ENCODE assay signal across 17 mouse cellular contexts in genomic region chr1:180021463-180022296, GRCm38 (mm10).
A peak's percentile ranks its signal among the peaks of the same experiment; 100 is the strongest.
DNase-seq lines count a peak whose midpoint lies in the region; ATAC-seq and TF ChIP-seq lines count a peak whose summit lies in the region.
"Had no signal": no experiment of that assay in that cellular context is flagged by ENCODE, and none has a peak within 500 bp of the region (broad histone marks: within the 10 kb centered on the region; RNA-seq: fewer than 3 reads in every experiment).

No protein-coding gene starts in this region.

- peak; percentile 83 for ATAC-seq in hindbrain, postnatal 0 days
- no peak for ATAC-seq in hindbrain, embryonic 13.5 days (ENCODE audit: low FRiP score)
- ATAC-seq: liver, postnatal 0 days had no signal

- no peak overlapping the region for H3K4me3 ChIP-seq in hindbrain, postnatal 0 days (ENCODE audit: low read length)
- no peak overlapping the region for H3K4me3 ChIP-seq in hindbrain, embryonic 13.5 days
- H3K4me3 ChIP-seq: erythroblast, embryonic 14.5 days; heart, embryonic 10.5 days; hindbrain, embryonic 10.5 days; neural tube, embryonic 13.5 days had no signal

- H3K36me3 ChIP-seq in hindbrain, postnatal 0 days (ENCODE audit: insufficient read depth, low read length), result no peaks in the 10 kb centered on the region
- H3K36me3 ChIP-seq in hindbrain, embryonic 13.5 days, result no peaks in the 10 kb centered on the region
- H3K36me3 ChIP-seq: heart, embryonic 10.5 days; hindbrain, embryonic 10.5 days; neural tube, embryonic 13.5 days had no signal

- peaks cover 7% of the 10 kb centered on the region; the same call in 1 of the 2 replicates for H3K4me1 ChIP-seq in hindbrain, postnatal 0 days (ENCODE audit: insufficient read depth, low read length)
- H3K4me1 ChIP-seq in hindbrain, embryonic 13.5 days (replicated peaks), result peaks cover 6% of the 10 kb centered on the region; the same call in 1 of the 2 replicates
- H3K4me1 ChIP-seq: hindbrain, embryonic 10.5 days; neural tube, embryonic 13.5 days had no signal

- no peak for TF ChIP-seq CTCF in hindbrain, postnatal 0 days (IDR thresholded peaks at IDR 0.05; ENCODE audit: low read depth)

- WGBS in hindbrain, postnatal 0 days, result 57% methylated on average over 11 of the region's 11 CpGs
- WGBS in hindbrain, embryonic 13.5 days, result 75% methylated on average over 11 of the region's 11 CpGs

- H3K4me2 ChIP-seq in hindbrain, postnatal 0 days (ENCODE audit: low read depth, low read length), result no peak overlapping the region
- H3K4me2 ChIP-seq in hindbrain, embryonic 13.5 days, result no peak overlapping the region
- H3K4me2 ChIP-seq: midbrain, embryonic 11.5 days; neural tube, embryonic 13.5 days had no signal

- H3K9me3 ChIP-seq in hindbrain, postnatal 0 days (ENCODE audit: low read length), result no peaks in the 10 kb centered on the region
- no peaks in the 10 kb centered on the region for H3K9me3 ChIP-seq in hindbrain, embryonic 13.5 days
- H3K9me3 ChIP-seq: heart, embryonic 10.5 days; hindbrain, embryonic 10.5 days; neural tube, embryonic 13.5 days had no signal

- no peaks in the 10 kb centered on the region for H3K27me3 ChIP-seq in hindbrain, postnatal 0 days (ENCODE audit: insufficient read depth, low read length)
- no peaks in the 10 kb centered on the region for H3K27me3 ChIP-seq in hindbrain, embryonic 13.5 days
- H3K27me3 ChIP-seq: neural tube, embryonic 13.5 days had no signal

- DNase-seq in adrenal gland, adult (ENCODE audit: inconsistent age in 2 of 2, low spot score in 1 of 2), result peak; percentile 13 to 66
- DNase-seq in adrenal gland, postnatal 10 days, result no peak
- peak; percentile 12 for DNase-seq in hindbrain, postnatal 0 days (ENCODE audit: low spot score)
- DNase-seq in lung, postnatal 25 days (ENCODE audit: low spot score), result peak; percentile 24
- DNase-seq in lung, adult 18-20 months, result no peak
- peak; percentile 30 for DNase-seq in yolk sac, embryonic 10.5 days (ENCODE audit: low spot score)
- no peak for DNase-seq in heart, postnatal 4 days
- DNase-seq: cerebellum, postnatal 36 days; liver, postnatal 0 days; retina, postnatal 1 day; thymus, adult 18-20 months had no signal

- H3K9ac ChIP-seq in hindbrain, postnatal 0 days (replicated peaks; ENCODE audit: low read length), result no peak overlapping the region
- H3K9ac ChIP-seq in hindbrain, embryonic 13.5 days, result no peak overlapping the region
- H3K9ac ChIP-seq: liver, postnatal 0 days; neural tube, embryonic 13.5 days had no signal

- peak overlapping the region; percentile 51 for H3K27ac ChIP-seq in hindbrain, postnatal 0 days
- no peak overlapping the region for H3K27ac ChIP-seq in hindbrain, embryonic 13.5 days
- H3K27ac ChIP-seq: heart, embryonic 10.5 days; hindbrain, embryonic 10.5 days; neural tube, embryonic 13.5 days had no signal

Comparison
In these comparisons a context has a peak if more than half of its experiments do, and no peak if none do; other contexts are left out.
1. DNase-seq: peak in adrenal gland, adult (2 of 2), hindbrain, postnatal 0 days (single experiment), lung, postnatal 25 days (single experiment) and yolk sac, embryonic 10.5 days (single experiment); none in adrenal gland, postnatal 10 days (single experiment), lung, adult 18-20 months (0 of 2) and heart, postnatal 4 days (single experiment).